Mouse (Mus musculus) spleen, adult 2 months (tissue): Measurements from ENCODE around the gene Slc41a2. TPM values are rescaled to one million over a fixed set of nuclear protein-coding genes. Genes with fewer than 3 reads are reported as not detected.
"Not testable (repeated sequence)": the region's sequence is repeated elsewhere in the genome, so short reads cannot be mapped to it uniquely, and the experiment has no call there.

ENCODE experiments used
- DNase-seq, 2 experiments: peaks; one replicate each; pipeline versions ENCODE4 v3.0.0 to v3.0.0-alpha.2; 2012 to 2021; ENCODE audit warnings: low spot score in 2 of 2, low read depth in 1 of 2
- H3K27ac ChIP-seq: fragments of 200-500 bp; 2 replicates; pipeline ENCODE4 v1.5.1; 2012; ENCODE audit warnings: low read length, inconsistent platforms; ENCODE audit not compliant: insufficient read depth
- H3K27me3 ChIP-seq: fragments of 200-500 bp; 2 replicates; pipeline ENCODE4 v1.6.1; 2012; ENCODE audit warnings: mild to moderate bottlenecking, moderate library complexity, low read length, inconsistent platforms; ENCODE audit not compliant: control insufficient read depth, insufficient read depth
- H3K36me3 ChIP-seq: fragments of 200-500 bp; 2 replicates; pipeline ENCODE4 v1.6.1; 2012; ENCODE audit warnings: mild to moderate bottlenecking, low read length, inconsistent platforms; ENCODE audit not compliant: control insufficient read depth, insufficient read depth
- H3K4me1 ChIP-seq: fragments of 200-500 bp; 2 replicates; pipeline ENCODE4 v1.6.1; 2011; ENCODE audit warnings: inconsistent platforms; ENCODE audit not compliant: control insufficient read depth, insufficient read depth, insufficient read length
- H3K4me3 ChIP-seq: fragments of 200-500 bp; 2 replicates; pipeline ENCODE4 v1.5.1; 2011; ENCODE audit warnings: mild to moderate bottlenecking, inconsistent platforms; ENCODE audit not compliant: insufficient read depth, insufficient read length; ENCODE audit errors: extremely low read depth
- CTCF ChIP-seq: fragments of 200-500 bp; IDR thresholded peaks from 2 replicates; pipeline ENCODE4 v1.5.1; 2011; ENCODE audit warnings: mild to moderate bottlenecking, inconsistent platforms; ENCODE audit not compliant: insufficient read depth, insufficient read length, insufficient replicate concordance; ENCODE audit errors: extremely low read depth
- POLR2A ChIP-seq: fragments of 200-500 bp; IDR thresholded peaks from 2 replicates; pipeline ENCODE4 v1.6.1; 2011; ENCODE audit warnings: low read depth, low read length, inconsistent platforms
- WGBS: fragments of 180-500 bp; shearing (Covaris S2); methylation state at CpG from one replicate; pipeline ENCODE4 v1.1.7; 2018; 5-methylcytosine and 5-hydroxymethylcytosine counted together
- polyA plus RNA-seq: library from polyadenylated mRNA; depleted of rRNA; stranded (reverse); fragments of >200 nt; gene quantifications from 2 replicates; pipeline ENCODE4 v1.2.3, GENCODE M21; 2012

Slc41a2 gene
- polyA plus RNA-seq, 1 experiment = 1.7 TPM

DNA sequence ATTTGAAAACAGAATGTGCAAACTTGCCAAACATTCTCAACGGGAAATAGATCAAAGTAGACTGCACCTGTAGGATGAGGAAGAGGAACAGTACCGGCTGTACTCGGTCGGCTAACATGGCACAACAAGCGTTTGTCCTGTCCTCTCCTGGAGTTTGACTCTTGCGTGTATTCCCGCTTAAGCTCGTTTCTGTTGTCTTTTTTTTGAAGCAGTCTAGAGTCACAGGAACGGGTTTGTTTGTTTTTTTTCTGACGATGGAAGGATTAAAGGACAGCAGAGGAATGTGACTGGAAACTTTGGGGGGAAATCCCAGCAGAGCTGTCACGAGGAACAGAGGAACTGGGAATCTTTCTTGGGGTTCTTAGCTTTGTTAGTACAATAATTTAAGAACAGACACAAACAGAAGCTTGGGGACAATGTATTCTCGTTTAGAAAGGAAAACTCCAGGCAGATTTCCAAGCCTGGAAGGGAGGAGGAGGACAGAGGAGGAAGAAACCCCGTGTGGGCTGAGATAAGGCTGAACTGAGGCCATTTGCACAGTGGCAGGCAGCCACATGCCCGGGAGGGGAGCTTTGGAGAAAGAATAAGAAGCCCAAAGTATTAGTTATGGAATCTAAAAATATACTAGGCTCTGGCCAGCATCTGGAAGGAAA, 16.1 kb upstream of the Slc41a2 start:
- WGBS = 42% methylated on average over 14 of the region's 14 CpGs
- Histone ChIP-seq H3K4me1 (peaks cover 2% of the 10 kb centered on the region; the same call in 1 of the 2 replicates), H3K27me3 (no peaks in the 10 kb centered on the region), H3K27ac (peak overlapping the region; percentile 12; the same call in 1 of the 2 replicates), H3K4me3 (no peak overlapping the region), H3K36me3 (no peaks in the 10 kb centered on the region)
- no peak for TF ChIP-seq POLR2A
- no peak for TF ChIP-seq CTCF
- DNase-seq = no peak

DNA sequence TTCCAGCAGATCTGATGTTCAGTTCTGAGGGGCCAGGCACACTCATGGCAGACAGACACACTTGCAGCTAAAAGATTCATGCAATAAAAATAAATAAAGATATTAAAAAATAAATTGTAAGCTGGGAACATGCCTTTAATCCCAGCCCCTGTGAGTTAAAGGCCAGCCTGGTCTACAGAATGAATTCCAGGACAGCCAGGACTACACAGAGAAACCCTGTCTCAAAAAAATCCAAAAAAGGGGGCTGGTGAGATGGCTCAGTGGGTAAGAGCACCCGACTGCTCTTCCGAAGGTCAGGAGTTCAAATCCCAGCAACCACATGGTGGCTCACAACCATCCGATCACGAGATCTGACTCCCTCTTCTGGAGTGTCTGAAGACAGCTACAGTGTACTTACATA, 14.1 kb upstream of the Slc41a2 start:
- WGBS = 92% methylated on average over 4 of the region's 4 CpGs
- not testable (repeated sequence) for DNase-seq

DNA sequence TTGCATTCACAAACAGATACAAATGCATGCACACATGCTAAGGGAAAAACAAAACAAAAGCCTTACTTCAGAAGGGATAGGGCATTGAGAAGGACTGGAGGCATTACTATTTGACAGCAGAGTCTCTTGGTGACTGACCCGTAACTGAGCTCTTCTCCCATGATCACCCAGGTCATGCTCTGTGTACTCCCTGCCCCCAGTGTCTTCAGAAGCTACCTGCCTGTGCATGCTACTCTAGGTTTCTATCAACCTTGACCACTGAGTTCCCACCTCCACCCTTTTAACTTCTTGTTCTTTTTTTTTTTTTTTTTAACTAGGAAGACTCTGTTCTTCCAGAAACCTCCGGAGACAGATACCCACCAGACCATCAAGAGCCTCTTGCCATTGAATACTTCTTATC, 13.0 kb upstream of the Slc41a2 start:
- Histone ChIP-seq H3K4me3 (no peak overlapping the region), H3K27ac (no peak overlapping the region), H3K27me3 (no peaks in the 10 kb centered on the region), H3K4me1 (peaks cover 2% of the 10 kb centered on the region; the same call in 1 of the 2 replicates), H3K36me3 (no peaks in the 10 kb centered on the region)
- no peak for DNase-seq
- 71% methylated on average over 2 of the region's 2 CpGs for WGBS
- TF ChIP-seq POLR2A (no peak), CTCF (no peak)

More for the DNA sequence above, 14.1 kb upstream of the Slc41a2 start:
- not testable (repeated sequence) for H3K4me3 ChIP-seq, H3K27me3 ChIP-seq, H3K36me3 ChIP-seq, H3K27ac ChIP-seq, H3K4me1 ChIP-seq

- Histone ChIP-seq H3K36me3 (no peaks in the 10 kb centered on the region), H3K27me3 (no peaks in the 10 kb centered on the region), H3K4me3 (no peak overlapping the region), H3K4me1 (peaks cover 2% of the 10 kb centered on the region; the same call in 1 of the 2 replicates), H3K27ac (no peak overlapping the region)
- no peak for DNase-seq
- TF ChIP-seq CTCF (no peak), POLR2A (no peak)
- WGBS = 73% methylated on average over 7 of the region's 7 CpGs
Measured at GRCm38 (mm10) chr10:83347494-83347893, 9.8 kb upstream of the Slc41a2 start.

DNA sequence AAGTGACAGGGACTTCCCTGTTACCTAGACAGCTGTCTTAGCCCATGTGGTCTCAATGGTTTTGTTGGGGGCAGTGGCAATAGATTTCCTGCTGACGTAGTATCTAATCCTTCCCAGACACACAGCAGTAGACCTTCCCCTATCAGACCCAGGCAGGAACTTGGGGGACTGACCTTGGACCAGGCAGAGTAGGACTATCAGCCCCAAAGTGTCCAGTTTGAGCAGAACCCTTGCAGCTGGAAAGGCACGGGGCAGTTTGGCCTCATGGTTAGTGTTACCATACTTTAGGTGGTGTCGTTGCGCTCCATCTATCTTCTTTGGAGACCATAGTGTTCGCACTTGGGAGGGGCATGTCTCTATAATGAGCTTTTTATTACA, 8.7 kb upstream of the Slc41a2 start:
- no peak for DNase-seq
- no peak for TF ChIP-seq POLR2A
- no peak for TF ChIP-seq CTCF
- no peaks in the 10 kb centered on the region for H3K36me3 ChIP-seq
- H3K27ac ChIP-seq = no peak overlapping the region
- H3K4me3 ChIP-seq = no peak overlapping the region
- WGBS = 79% methylated on average over 5 of the region's 5 CpGs
- H3K4me1 ChIP-seq = peaks cover 3% of the 10 kb centered on the region; the same call in 1 of the 2 replicates
- H3K27me3 ChIP-seq = no peaks in the 10 kb centered on the region

- no peaks in the 10 kb centered on the region for H3K36me3 ChIP-seq
Measured at GRCm38 (mm10) chr10:83345693-83346358, 8.1 kb upstream of the Slc41a2 start.

DNA sequence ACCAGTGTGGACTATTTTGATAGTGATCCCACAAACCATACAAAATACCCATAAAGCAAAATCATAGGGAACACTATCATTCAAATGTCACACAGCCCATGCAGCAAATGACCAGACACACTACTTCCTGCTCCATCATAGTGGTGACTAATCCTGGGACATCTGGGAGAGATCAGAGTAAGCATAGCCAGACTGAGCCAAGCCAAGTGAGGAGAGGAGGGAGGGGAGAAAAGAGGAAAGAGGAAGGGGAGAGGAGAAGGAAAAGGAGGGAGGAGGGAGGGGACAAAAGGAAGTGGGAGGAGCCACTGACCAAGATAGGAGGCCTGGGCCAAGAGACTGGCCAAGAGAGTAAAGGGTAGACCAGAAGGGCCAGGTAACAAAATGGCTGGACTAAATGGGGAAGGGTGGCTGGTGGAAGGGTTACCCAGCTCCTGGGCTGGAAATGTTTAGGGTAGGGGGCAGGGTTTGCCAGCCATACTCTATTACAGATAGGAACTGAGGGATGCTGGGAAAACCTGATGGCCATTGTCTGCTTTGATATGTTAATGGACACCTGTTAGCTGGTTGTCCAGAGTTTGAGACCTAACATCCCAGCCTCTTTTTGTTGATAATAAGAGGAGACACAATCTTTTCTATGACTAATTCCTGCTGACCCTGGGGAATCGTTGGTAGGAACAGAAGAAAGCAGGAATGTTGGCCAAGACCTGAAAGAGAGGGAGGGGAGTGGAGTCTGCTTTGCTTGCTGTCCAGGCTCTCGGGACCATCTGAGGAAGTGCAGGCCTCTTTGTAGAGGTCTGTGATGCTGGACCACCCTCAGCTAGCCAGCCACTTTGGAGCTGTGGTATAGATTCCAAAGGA, 6.4 kb upstream of the Slc41a2 start:
- no peak overlapping the region for H3K27ac ChIP-seq
- H3K4me1 ChIP-seq = peaks cover 2% of the 10 kb centered on the region; the same call in 1 of the 2 replicates
- TF ChIP-seq POLR2A = no peak
- TF ChIP-seq CTCF = no peak
- H3K36me3 ChIP-seq = no peaks in the 10 kb centered on the region
- no peaks in the 10 kb centered on the region for H3K27me3 ChIP-seq
- no peak overlapping the region for H3K4me3 ChIP-seq
- no peak for DNase-seq
- 82% methylated on average over 2 of the region's 2 CpGs for WGBS

More at GRCm38 (mm10) chr10:83345693-83346358, 8.1 kb upstream of the Slc41a2 start:
- H3K4me1 ChIP-seq = peaks cover 4% of the 10 kb centered on the region; the same call in 1 of the 2 replicates
- no peaks in the 10 kb centered on the region for H3K27me3 ChIP-seq
- no peak for DNase-seq
- no peak for TF ChIP-seq POLR2A
- TF ChIP-seq CTCF = no peak
- no peak overlapping the region for H3K4me3 ChIP-seq
- WGBS = 72% methylated on average over 7 of the region's 7 CpGs
- H3K27ac ChIP-seq = no peak overlapping the region
